Mouse (Mus musculus): ENCODE results near the gene Camta1. TPM values are rescaled to one million over a fixed set of nuclear protein-coding genes. Genes with fewer than 3 reads are reported as not detected.

Gene Camta1
- polyA plus RNA-seq, 1 experiment from 2014 or later = 25.3 TPM

DNA sequence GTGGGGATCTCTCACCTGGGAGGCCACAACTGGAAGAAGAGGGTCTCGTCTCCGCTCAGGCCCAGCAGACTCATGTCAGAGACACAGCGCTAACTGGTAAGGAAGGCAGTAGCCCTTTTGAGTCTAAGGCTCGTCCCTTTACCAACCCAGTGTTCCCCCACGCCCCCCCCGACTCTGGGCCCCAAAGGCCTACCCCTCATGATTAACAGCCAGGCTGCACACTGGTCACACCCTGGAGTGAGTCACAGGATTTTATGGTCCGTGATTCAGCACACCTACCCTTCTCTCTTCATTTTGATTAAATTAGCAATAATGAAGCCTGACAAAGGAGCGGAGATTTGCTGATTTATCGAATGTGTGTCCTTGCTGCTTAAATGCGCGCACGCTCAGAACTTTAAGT lies 515.0 kb downstream of the Camta1 start:
- Histone ChIP-seq H3K4me3 (ENCODE audit: low read depth, low read length) (no peak overlapping the region), H3K4me1 (ENCODE audit: control insufficient read depth, low read depth, low read length) (no peaks in the 10 kb centered on the region), H3K36me3 (ENCODE audit: control insufficient read depth, insufficient read depth) (no peaks in the 10 kb centered on the region), H3K9me3 (replicated peaks; ENCODE audit: control insufficient read depth, low read length) (no peaks in the 10 kb centered on the region), H3K27me3 (ENCODE audit: control insufficient read depth, insufficient read depth, low read depth, low read length) (no peaks in the 10 kb centered on the region), H3K9ac (ENCODE audit: low read depth, low read length) (no peak overlapping the region), H3K4me2 (ENCODE audit: low read depth, low read length) (no peak overlapping the region), H3K27ac (ENCODE audit: low read length) (no peak overlapping the region)
- ATAC-seq (ENCODE audit: low read depth) = no peak
- WGBS (ENCODE audit: insufficient replicate concordance) = 70% methylated on average over 12 of the region's 12 CpGs

DNA sequence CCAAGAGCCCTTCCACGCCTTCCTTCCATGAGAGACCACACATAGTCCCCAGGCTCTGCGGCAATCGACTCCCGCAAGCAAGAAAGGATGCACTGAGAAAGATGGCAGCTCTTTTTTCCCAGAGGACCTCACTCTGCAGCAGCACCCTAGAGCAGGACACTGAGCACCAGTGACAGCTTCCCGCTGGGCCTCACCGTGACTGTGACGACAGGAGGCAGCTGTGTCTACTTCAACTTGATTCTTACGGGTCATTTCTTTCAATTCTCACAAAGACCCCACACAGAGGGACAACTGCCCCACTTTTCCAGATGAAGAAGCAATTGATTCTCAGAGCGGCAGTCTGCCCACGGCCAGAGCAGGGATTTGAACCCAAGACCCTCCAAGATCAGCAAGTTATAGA lies 516.9 kb downstream of the Camta1 start:
- no peaks in the 10 kb centered on the region for H3K4me1 ChIP-seq (ENCODE audit: control insufficient read depth, low read depth, low read length)
- no peak for ATAC-seq (ENCODE audit: low read depth)
- H3K4me3 ChIP-seq (ENCODE audit: low read depth, low read length) = no peak overlapping the region
- WGBS (ENCODE audit: insufficient replicate concordance) = 66% methylated on average over 10 of the region's 10 CpGs
- H3K9me3 ChIP-seq (replicated peaks; ENCODE audit: control insufficient read depth, low read length) = no peaks in the 10 kb centered on the region
- H3K27ac ChIP-seq (ENCODE audit: low read length) = no peak overlapping the region
- H3K9ac ChIP-seq (ENCODE audit: low read depth, low read length) = no peak overlapping the region
- no peaks in the 10 kb centered on the region for H3K36me3 ChIP-seq (ENCODE audit: control insufficient read depth, insufficient read depth)
- no peaks in the 10 kb centered on the region for H3K27me3 ChIP-seq (ENCODE audit: control insufficient read depth, insufficient read depth, low read depth, low read length)
- H3K4me2 ChIP-seq (ENCODE audit: low read depth, low read length) = no peak overlapping the region

DNA sequence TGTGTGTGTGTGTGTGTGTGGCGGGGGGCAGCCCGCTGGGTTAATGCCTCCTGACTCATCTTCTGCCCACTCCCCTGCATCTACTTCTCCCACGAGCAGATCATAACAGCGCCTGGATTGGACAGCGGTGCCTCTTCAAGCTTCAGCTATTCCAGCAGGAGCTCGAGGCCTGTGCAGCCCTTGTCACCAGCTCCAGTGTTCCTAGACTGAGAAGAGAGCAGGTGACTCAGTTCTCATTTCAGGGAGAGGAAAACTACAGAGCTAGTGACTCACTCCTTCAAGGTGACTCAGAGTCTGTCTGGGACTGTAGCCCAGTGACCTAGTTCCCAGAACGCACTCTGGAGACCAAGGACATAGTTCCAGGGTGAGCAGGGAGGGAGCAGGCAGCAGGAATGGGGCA lies 522.3 kb downstream of the Camta1 start:
- Histone ChIP-seq H3K9ac (ENCODE audit: low read depth, low read length) (no peak overlapping the region), H3K4me1 (ENCODE audit: control insufficient read depth, low read depth, low read length) (no peaks in the 10 kb centered on the region; the same call in 1 of the 2 replicates), H3K36me3 (ENCODE audit: control insufficient read depth, insufficient read depth) (no peaks in the 10 kb centered on the region), H3K4me3 (ENCODE audit: low read depth, low read length) (no peak overlapping the region), H3K27me3 (ENCODE audit: control insufficient read depth, insufficient read depth, low read depth, low read length) (no peaks in the 10 kb centered on the region), H3K27ac (ENCODE audit: low read length) (no peak overlapping the region), H3K9me3 (replicated peaks; ENCODE audit: control insufficient read depth, low read length) (no peaks in the 10 kb centered on the region), H3K4me2 (ENCODE audit: low read depth, low read length) (no peak overlapping the region)
- ATAC-seq (ENCODE audit: low read depth) = no peak
- WGBS (ENCODE audit: insufficient replicate concordance) = 60% methylated on average over 7 of the region's 7 CpGs

DNA sequence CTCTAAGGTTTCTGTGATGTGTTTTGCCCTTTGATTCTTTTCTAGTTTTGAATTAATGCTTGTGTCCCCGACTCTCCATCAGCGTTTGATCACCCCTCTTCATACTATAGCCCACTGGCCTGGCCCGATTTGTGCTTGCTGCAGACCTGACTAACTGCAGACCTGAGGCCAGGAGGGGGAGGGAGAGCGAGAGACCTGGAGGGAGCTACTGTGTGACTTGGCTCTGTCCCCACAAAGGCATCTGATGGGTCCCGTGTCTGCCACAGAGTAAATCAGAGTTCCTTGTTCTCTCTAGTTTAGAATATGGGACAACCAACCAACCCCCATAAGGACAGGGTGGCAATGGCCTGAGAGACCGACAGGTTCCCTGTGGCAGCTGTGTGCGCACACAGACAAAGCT lies 522.7 kb downstream of the Camta1 start:
- Histone ChIP-seq H3K4me1 (ENCODE audit: control insufficient read depth, low read depth, low read length) (no peaks in the 10 kb centered on the region; the same call in 1 of the 2 replicates), H3K4me3 (ENCODE audit: low read depth, low read length) (no peak overlapping the region), H3K9ac (ENCODE audit: low read depth, low read length) (no peak overlapping the region), H3K27me3 (ENCODE audit: control insufficient read depth, insufficient read depth, low read depth, low read length) (no peaks in the 10 kb centered on the region), H3K27ac (ENCODE audit: low read length) (no peak overlapping the region), H3K4me2 (ENCODE audit: low read depth, low read length) (no peak overlapping the region), H3K36me3 (ENCODE audit: control insufficient read depth, insufficient read depth) (no peaks in the 10 kb centered on the region), H3K9me3 (replicated peaks; ENCODE audit: control insufficient read depth, low read length) (no peaks in the 10 kb centered on the region)
- no peak for ATAC-seq (ENCODE audit: low read depth)
- WGBS (ENCODE audit: insufficient replicate concordance) = 58% methylated on average over 7 of the region's 7 CpGs

- no peak for ATAC-seq (ENCODE audit: low read depth)
These were observed 524.1 kb downstream of the Camta1 start for GRCm38 (mm10) chr4:151337543-151337942.

DNA sequence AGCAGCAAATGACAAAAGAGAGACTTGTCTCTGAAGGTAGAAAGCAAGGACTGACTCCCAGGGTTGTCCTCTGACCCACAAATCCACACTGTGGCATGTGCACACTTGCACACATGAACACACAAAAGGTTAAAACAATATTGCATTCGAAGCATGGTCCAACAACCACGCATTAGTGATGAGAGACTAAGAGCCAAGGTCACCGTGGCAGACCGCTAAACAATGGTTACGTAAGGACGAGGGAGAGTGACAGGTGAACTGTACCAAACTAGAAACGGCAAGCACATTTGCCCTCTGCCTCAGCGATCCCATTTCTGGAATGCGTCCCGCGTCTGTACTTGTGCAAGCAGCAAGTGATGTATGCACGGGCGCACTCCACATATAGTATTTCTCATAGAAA lies 525.3 kb downstream of the Camta1 start:
- no peak overlapping the region for H3K4me2 ChIP-seq (ENCODE audit: low read depth, low read length)
- no peaks in the 10 kb centered on the region for H3K27me3 ChIP-seq (ENCODE audit: control insufficient read depth, insufficient read depth, low read depth, low read length)
- ATAC-seq (ENCODE audit: low read depth) = peak; percentile 49; the same call in 1 of the 2 replicates
- 68% methylated on average over 13 of the region's 13 CpGs for WGBS (ENCODE audit: insufficient replicate concordance)
- no peaks in the 10 kb centered on the region; the same call in 1 of the 2 replicates for H3K4me1 ChIP-seq (ENCODE audit: control insufficient read depth, low read depth, low read length)
- no peak overlapping the region for H3K4me3 ChIP-seq (ENCODE audit: low read depth, low read length)
- no peak overlapping the region for H3K27ac ChIP-seq (ENCODE audit: low read length)
- no peaks in the 10 kb centered on the region for H3K9me3 ChIP-seq (replicated peaks; ENCODE audit: control insufficient read depth, low read length)
- H3K9ac ChIP-seq (ENCODE audit: low read depth, low read length) = no peak overlapping the region
- H3K36me3 ChIP-seq (ENCODE audit: control insufficient read depth, insufficient read depth) = no peaks in the 10 kb centered on the region

More at GRCm38 (mm10) chr4:151337543-151337942, 524.1 kb downstream of the Camta1 start:
- no peak overlapping the region for H3K27ac ChIP-seq (ENCODE audit: low read length)
- WGBS (ENCODE audit: insufficient replicate concordance) = 19% methylated on average over 11 of the region's 11 CpGs
- H3K4me2 ChIP-seq (ENCODE audit: low read depth, low read length) = no peak overlapping the region
- no peaks in the 10 kb centered on the region for H3K9me3 ChIP-seq (replicated peaks; ENCODE audit: control insufficient read depth, low read length)
- no peak overlapping the region for H3K4me3 ChIP-seq (ENCODE audit: low read depth, low read length)
- H3K36me3 ChIP-seq (ENCODE audit: control insufficient read depth, insufficient read depth) = no peaks in the 10 kb centered on the region
- no peaks in the 10 kb centered on the region; the same call in 1 of the 2 replicates for H3K4me1 ChIP-seq (ENCODE audit: control insufficient read depth, low read depth, low read length)
- no peaks in the 10 kb centered on the region for H3K27me3 ChIP-seq (ENCODE audit: control insufficient read depth, insufficient read depth, low read depth, low read length)
- no peak overlapping the region for H3K9ac ChIP-seq (ENCODE audit: low read depth, low read length)

DNA sequence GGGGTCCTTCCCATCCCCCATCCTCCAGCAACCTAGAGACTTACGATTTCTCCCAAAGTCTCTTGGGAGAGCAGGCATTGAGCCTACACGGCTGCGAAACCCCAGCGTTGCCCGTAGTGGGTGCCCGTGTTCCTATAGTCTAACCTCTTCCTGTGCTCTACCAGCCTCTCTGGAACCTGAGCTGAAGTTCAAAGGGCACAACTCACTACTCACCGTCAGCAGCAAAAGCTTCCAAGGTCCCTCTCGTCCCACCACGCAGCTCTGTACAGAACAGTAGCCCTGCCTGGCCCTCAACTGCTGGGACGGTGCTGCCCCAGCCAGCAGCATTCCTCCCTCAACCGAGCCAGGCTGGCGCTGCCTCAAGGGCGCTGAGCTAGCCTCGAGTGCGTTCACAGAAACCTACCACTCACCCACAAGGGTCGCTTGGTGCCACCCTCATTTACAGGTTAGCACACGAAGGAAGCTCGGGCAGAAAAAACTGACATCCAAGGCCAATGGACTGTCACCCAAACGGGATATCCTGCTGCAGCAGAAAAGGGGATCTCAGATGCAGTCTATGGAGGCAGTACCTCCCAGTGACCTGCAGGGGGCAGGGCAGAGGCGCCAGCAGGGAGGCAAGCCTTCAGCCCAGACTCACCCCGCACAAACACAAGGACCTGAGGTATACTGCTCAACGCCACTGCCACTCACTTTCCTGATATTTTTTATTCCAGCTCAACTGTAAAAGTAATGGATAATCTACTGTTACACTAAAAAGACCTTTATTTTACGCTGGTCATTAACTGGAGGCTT lies 526.5 kb downstream of the Camta1 start:
- Histone ChIP-seq H3K27ac (ENCODE audit: low read length) (no peak overlapping the region), H3K4me2 (ENCODE audit: low read depth, low read length) (no peak overlapping the region), H3K36me3 (ENCODE audit: control insufficient read depth, insufficient read depth) (no peaks in the 10 kb centered on the region), H3K9me3 (replicated peaks; ENCODE audit: control insufficient read depth, low read length) (no peaks in the 10 kb centered on the region), H3K4me3 (ENCODE audit: low read depth, low read length) (no peak overlapping the region), H3K27me3 (ENCODE audit: control insufficient read depth, insufficient read depth, low read depth, low read length) (no peaks in the 10 kb centered on the region), H3K4me1 (ENCODE audit: control insufficient read depth, low read depth, low read length) (no peaks in the 10 kb centered on the region; the same call in 1 of the 2 replicates), H3K9ac (ENCODE audit: low read depth, low read length) (no peak overlapping the region)
- ATAC-seq (ENCODE audit: low read depth) = peak; percentile 24; the same call in 1 of the 2 replicates
- WGBS (ENCODE audit: insufficient replicate concordance) = 34% methylated on average over 23 of the region's 23 CpGs

DNA sequence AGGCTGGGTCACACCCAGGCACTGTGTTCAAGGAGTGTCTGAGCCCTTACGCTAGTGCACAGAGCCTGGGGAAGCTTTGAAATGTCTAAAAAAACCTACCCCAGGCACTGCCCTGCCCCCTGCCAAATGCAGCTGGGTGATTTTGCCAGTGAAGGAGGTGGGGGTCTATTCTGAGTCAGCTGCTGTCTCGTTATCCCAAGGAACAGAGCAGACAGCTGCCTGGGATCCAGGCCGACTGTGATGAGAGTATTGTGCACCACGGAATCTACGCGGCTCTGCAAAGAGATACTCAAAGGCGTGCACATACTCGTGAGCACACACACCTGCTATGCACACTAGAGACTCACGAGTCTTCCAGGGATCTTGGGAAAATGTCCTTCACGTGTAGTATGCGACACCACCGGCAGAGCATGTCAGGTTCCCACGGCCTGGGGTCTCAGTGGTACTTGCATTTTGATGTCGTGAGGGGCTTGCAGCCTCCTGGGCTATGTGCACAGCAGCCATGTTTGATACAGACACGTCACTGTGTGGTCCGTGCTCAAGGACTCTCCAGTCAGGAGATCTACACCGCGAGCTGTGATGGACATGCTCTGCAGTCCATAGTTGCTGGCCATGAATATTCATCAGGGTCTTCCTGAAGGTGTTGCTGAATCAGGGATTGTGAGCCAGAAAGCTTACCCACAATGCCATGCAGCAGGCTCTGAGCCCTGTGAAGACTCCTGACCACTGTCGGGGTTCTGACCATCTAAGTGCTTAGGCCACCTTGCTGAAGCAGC lies 529.4 kb downstream of the Camta1 start:
- no peak overlapping the region for H3K4me3 ChIP-seq (ENCODE audit: low read depth, low read length)
- no peak overlapping the region for H3K9ac ChIP-seq (ENCODE audit: low read depth, low read length)
- H3K9me3 ChIP-seq (replicated peaks; ENCODE audit: control insufficient read depth, low read length) = no peaks in the 10 kb centered on the region
- H3K36me3 ChIP-seq (ENCODE audit: control insufficient read depth, insufficient read depth) = no peaks in the 10 kb centered on the region
- no peaks in the 10 kb centered on the region; the same call in 1 of the 2 replicates for H3K4me1 ChIP-seq (ENCODE audit: control insufficient read depth, low read depth, low read length)
- 70% methylated on average over 19 of the region's 19 CpGs for WGBS (ENCODE audit: insufficient replicate concordance)
- H3K27ac ChIP-seq (ENCODE audit: low read length) = no peak overlapping the region
- ATAC-seq (ENCODE audit: low read depth) = no peak
- H3K4me2 ChIP-seq (ENCODE audit: low read depth, low read length) = no peak overlapping the region
- H3K27me3 ChIP-seq (ENCODE audit: control insufficient read depth, insufficient read depth, low read depth, low read length) = no peaks in the 10 kb centered on the region

- Histone ChIP-seq H3K4me2 (ENCODE audit: low read depth, low read length) (no peak overlapping the region), H3K9me3 (replicated peaks; ENCODE audit: control insufficient read depth, low read length) (no peaks in the 10 kb centered on the region), H3K27ac (ENCODE audit: low read length) (no peak overlapping the region), H3K36me3 (ENCODE audit: control insufficient read depth, insufficient read depth) (no peaks in the 10 kb centered on the region), H3K27me3 (ENCODE audit: control insufficient read depth, insufficient read depth, low read depth, low read length) (no peaks in the 10 kb centered on the region), H3K4me1 (ENCODE audit: control insufficient read depth, low read depth, low read length) (no peaks in the 10 kb centered on the region; the same call in 1 of the 2 replicates), H3K4me3 (ENCODE audit: low read depth, low read length) (no peak overlapping the region), H3K9ac (ENCODE audit: low read depth, low read length) (no peak overlapping the region)
- 45% methylated on average over 8 of the region's 8 CpGs for WGBS (ENCODE audit: insufficient replicate concordance)
- no peak for ATAC-seq (ENCODE audit: low read depth)
These were observed 530.7 kb downstream of the Camta1 start for GRCm38 (mm10) chr4:151330983-151331382.

Measured in liver, embryonic 16.5 days (tissue).